Mouse (Mus musculus): ENCODE data around the gene Olfr827. TPM values are rescaled to one million over a fixed set of nuclear protein-coding genes. Genes with fewer than 3 reads are reported as not detected.

Olfr827 gene
- total and polyA plus RNA-seq, 3 experiments = 0.33 TPM; not detected in 2

DNA sequence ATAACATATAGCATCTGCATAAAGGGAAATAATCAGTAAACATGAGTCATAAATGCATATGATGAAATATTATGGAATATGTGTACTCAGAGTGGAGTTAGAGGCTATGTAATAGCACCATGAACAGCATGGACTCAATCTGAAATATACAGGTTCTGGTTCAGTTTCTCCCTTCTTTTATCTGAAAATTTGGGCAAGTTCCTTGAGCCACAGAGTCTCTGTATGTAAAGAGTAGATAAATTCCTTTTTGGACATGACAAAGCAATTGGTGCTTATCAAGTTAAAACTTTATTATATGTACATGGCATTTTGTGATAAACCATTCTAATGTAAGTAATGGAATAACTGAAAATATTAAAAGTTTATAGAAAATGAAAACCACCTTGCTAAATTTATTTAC, 49.0 kb downstream of the Olfr827 start:
- ATAC-seq (ENCODE audit: extremely low read depth, insufficient number of reproducible peaks, low FRiP score, poor library complexity, severe bottlenecking) (0 out of 2 replicates have a peak, but pooled peaks have one; percentile 22), DNase-seq (ENCODE audit: low spot score) (no peak)
- no peaks in the 10 kb centered on the region for H3K9me3 ChIP-seq (replicated peaks)
- no peak overlapping the region for H3K4me3 ChIP-seq (ENCODE audit: low read depth, low read length)
- no peak for TF ChIP-seq CTCF (IDR thresholded peaks at IDR 0.05; ENCODE audit: low read depth, low read length)
- TF ChIP-seq POLR2AphosphoS5 (IDR thresholded peaks at IDR 0.05; ENCODE audit: insufficient replicate concordance, low read depth, low read length) = no peak
- no peak for TF ChIP-seq TAL1 (conservative IDR thresholded peaks at IDR 0.05; ENCODE audit: low read depth, low read length)
- no peak for TF ChIP-seq GATA1 (IDR thresholded peaks at IDR 0.05; ENCODE audit: borderline replicate concordance, low read length)
- no peak for TF ChIP-seq GATA2 (IDR thresholded peaks at IDR 0.05; ENCODE audit: borderline replicate concordance, low read depth, low read length)
- H3K4me1 ChIP-seq (ENCODE audit: insufficient read depth, low read depth, low read length) = no peaks in the 10 kb centered on the region
- no peaks in the 10 kb centered on the region for H3K27me3 ChIP-seq (ENCODE audit: insufficient read depth, low read length)
- no peaks in the 10 kb centered on the region for H3K36me3 ChIP-seq (replicated peaks)

Other genes starting within 250 kb of the Olfr827 start
- not detected in 2 replicates for gene Olfr819, start 247.1 kb downstream of the Olfr827 start, total RNA-seq (2014; fragmentation: Nextera tagmentation)
- gene Olfr819, start 247.1 kb downstream of the Olfr827 start, total RNA-seq (2017) = 0.12 and 0.16 TPM in 2 replicates
- gene Olfr819, start 247.1 kb downstream of the Olfr827 start, polyA plus RNA-seq (2012) = not detected in 2 replicates
- gene Olfr247, start 238.3 kb downstream of the Olfr827 start, total RNA-seq (2014; fragmentation: Nextera tagmentation) = not detected in 2 replicates
- not detected in 2 replicates for gene Olfr247, start 238.3 kb downstream of the Olfr827 start, total RNA-seq (2017)
- not detected in 2 replicates for gene Olfr247, start 238.3 kb downstream of the Olfr827 start, polyA plus RNA-seq (2012)
- not detected in 2 replicates for gene Gm10310, start 229.3 kb downstream of the Olfr827 start, total RNA-seq (2014; fragmentation: Nextera tagmentation)
- 0.12 and 0.22 TPM in 2 replicates for gene Gm10310, start 229.3 kb downstream of the Olfr827 start, total RNA-seq (2017)
- gene Gm10310, start 229.3 kb downstream of the Olfr827 start, polyA plus RNA-seq (2012) = not detected in 2 replicates
- not detected in 2 replicates for gene Olfr820, start 201.8 kb downstream of the Olfr827 start, total RNA-seq (2014; fragmentation: Nextera tagmentation)
- gene Olfr820, start 201.8 kb downstream of the Olfr827 start, total RNA-seq (2017) = 0.27 TPM in 1 of 2 replicates, not detected in the other
- gene Olfr820, start 201.8 kb downstream of the Olfr827 start, polyA plus RNA-seq (2012) = not detected in 2 replicates
- gene Olfr821, start 184.1 kb downstream of the Olfr827 start, total RNA-seq (2014; fragmentation: Nextera tagmentation) = not detected in 2 replicates
- not detected in 2 replicates for gene Olfr821, start 184.1 kb downstream of the Olfr827 start, total RNA-seq (2017)
- gene Olfr821, start 184.1 kb downstream of the Olfr827 start, polyA plus RNA-seq (2012) = not detected in 2 replicates
- not detected in 2 replicates for gene Olfr822, start 143.2 kb downstream of the Olfr827 start, total RNA-seq (2014; fragmentation: Nextera tagmentation)
- gene Olfr822, start 143.2 kb downstream of the Olfr827 start, total RNA-seq (2017) = 0.06 and 0.11 TPM in 2 replicates
- gene Olfr822, start 143.2 kb downstream of the Olfr827 start, polyA plus RNA-seq (2012) = not detected in 2 replicates
- not detected in 2 replicates for gene Olfr823, start 99.0 kb downstream of the Olfr827 start, total RNA-seq (2014; fragmentation: Nextera tagmentation)
- not detected in 2 replicates for gene Olfr823, start 99.0 kb downstream of the Olfr827 start, total RNA-seq (2017)
- gene Olfr823, start 99.0 kb downstream of the Olfr827 start, polyA plus RNA-seq (2012) = not detected in 2 replicates
- gene Olfr824, start 84.4 kb downstream of the Olfr827 start, total RNA-seq (2014; fragmentation: Nextera tagmentation) = not detected in 2 replicates
- 0.27 TPM in 1 of 2 replicates, not detected in the other for gene Olfr824, start 84.4 kb downstream of the Olfr827 start, total RNA-seq (2017)
- not detected in 2 replicates for gene Olfr824, start 84.4 kb downstream of the Olfr827 start, polyA plus RNA-seq (2012)
- gene Olfr825, start 47.6 kb downstream of the Olfr827 start, total RNA-seq (2014; fragmentation: Nextera tagmentation) = not detected in 2 replicates
- gene Olfr825, start 47.6 kb downstream of the Olfr827 start, total RNA-seq (2017) = 0.12 and 0.27 TPM in 2 replicates
- gene Olfr825, start 47.6 kb downstream of the Olfr827 start, polyA plus RNA-seq (2012) = not detected in 2 replicates
- gene Olfr826, start 30.2 kb downstream of the Olfr827 start, total RNA-seq (2014; fragmentation: Nextera tagmentation) = not detected in 2 replicates
- gene Olfr826, start 30.2 kb downstream of the Olfr827 start, total RNA-seq (2017) = 0.16 TPM in 1 of 2 replicates, not detected in the other
- not detected in 2 replicates for gene Olfr826, start 30.2 kb downstream of the Olfr827 start, polyA plus RNA-seq (2012)
- not detected in 2 replicates for gene Neurod4, start 65.8 kb upstream of the Olfr827 start, total RNA-seq (2014; fragmentation: Nextera tagmentation)
- gene Neurod4, start 65.8 kb upstream of the Olfr827 start, total RNA-seq (2017) = 0.60 and 0.64 TPM in 2 replicates
- gene Neurod4, start 65.8 kb upstream of the Olfr827 start, polyA plus RNA-seq (2012) = not detected in 2 replicates
- gene Tespa1, start 108.5 kb upstream of the Olfr827 start, total RNA-seq (2014; fragmentation: Nextera tagmentation) = 202 and 209 TPM in 2 replicates
- gene Tespa1, start 108.5 kb upstream of the Olfr827 start, total RNA-seq (2017) = 340 and 367 TPM in 2 replicates
- 6.6 and 7.4 TPM in 2 replicates for gene Tespa1, start 108.5 kb upstream of the Olfr827 start, polyA plus RNA-seq (2012)
- not detected in 2 replicates for gene Vmn2r84, start 179.9 kb upstream of the Olfr827 start, total RNA-seq (2014; fragmentation: Nextera tagmentation)
- 0.12 and 0.27 TPM in 2 replicates for gene Vmn2r84, start 179.9 kb upstream of the Olfr827 start, total RNA-seq (2017)
- gene Vmn2r84, start 179.9 kb upstream of the Olfr827 start, polyA plus RNA-seq (2012) = not detected in 2 replicates
- gene Vmn2r85, start 215.3 kb upstream of the Olfr827 start, total RNA-seq (2014; fragmentation: Nextera tagmentation) = not detected in 2 replicates
- gene Vmn2r85, start 215.3 kb upstream of the Olfr827 start, total RNA-seq (2017) = 0.05 and 0.06 TPM in 2 replicates
- not detected in 2 replicates for gene Vmn2r85, start 215.3 kb upstream of the Olfr827 start, polyA plus RNA-seq (2012)
- not detected in 2 replicates for gene Vmn2r86, start 241.6 kb upstream of the Olfr827 start, total RNA-seq (2014; fragmentation: Nextera tagmentation)
- gene Vmn2r86, start 241.6 kb upstream of the Olfr827 start, total RNA-seq (2017) = 0.05 and 0.06 TPM in 2 replicates
- gene Vmn2r86, start 241.6 kb upstream of the Olfr827 start, polyA plus RNA-seq (2012) = not detected in 2 replicates

All from G1E (cell line).